Mouse (Mus musculus) MEL-GATA-1-ER (cell line): Measurements from ENCODE around the gene Rtn4rl1.
A peak's percentile ranks its signal among the peaks of the same experiment; 100 is the strongest.
"Not testable (repeated sequence)": the region's sequence is repeated elsewhere in the genome, so short reads cannot be mapped to it uniquely, and the experiment has no call there.

ENCODE experiments used
- DNase-seq: peaks from one replicate; pipeline ENCODE4 v3.0.0-alpha.2; 2012; ENCODE audit warnings: low read depth; ENCODE audit errors: extremely low read depth

Rtn4rl1 gene

DNA sequence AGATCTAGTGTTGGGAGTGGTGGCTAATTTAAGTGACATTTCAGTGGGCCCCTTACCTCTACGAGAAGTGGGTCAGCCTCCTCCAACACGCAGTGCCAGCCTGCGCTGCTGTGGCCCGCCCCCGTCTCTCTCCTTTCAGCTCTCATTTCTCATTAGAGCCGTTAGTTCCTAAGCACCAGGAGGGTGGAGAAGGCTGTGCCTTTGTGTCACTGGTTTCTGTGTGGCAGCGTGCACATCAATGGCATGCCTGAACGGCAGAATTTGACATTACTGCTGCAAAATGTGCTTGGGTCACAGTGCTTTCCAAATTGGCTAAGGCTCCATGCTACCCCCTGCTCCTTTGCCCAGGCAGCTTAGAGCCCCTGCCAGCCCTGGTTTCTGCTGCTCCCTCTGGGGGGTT is 79.9 kb downstream of the Rtn4rl1 start:
- DNase-seq, result no peak

GRCm38 (mm10) chr11:75275035-75275434 is 81.5 kb downstream of the Rtn4rl1 start:
- DNase-seq, result no peak

DNA sequence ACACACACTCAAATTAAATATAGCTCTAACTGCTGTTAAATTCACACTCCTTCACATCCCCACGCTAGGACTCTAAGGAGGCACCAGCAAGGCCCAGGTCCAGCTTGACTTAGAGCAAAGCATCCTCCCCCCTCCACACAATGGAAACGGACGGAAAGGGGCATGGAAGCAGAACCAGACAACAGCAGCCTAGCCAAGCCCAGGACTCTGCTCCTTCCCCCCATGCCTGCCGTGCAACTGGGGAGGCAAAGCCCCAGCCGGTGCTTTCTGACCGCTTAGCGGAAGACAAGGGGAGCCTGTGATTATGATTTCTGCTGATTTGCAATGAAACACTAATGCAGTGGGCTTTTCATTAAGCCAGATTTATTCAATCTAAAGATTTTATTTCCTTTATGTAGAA is 84.5 kb downstream of the Rtn4rl1 start:
- no peak for DNase-seq

DNA sequence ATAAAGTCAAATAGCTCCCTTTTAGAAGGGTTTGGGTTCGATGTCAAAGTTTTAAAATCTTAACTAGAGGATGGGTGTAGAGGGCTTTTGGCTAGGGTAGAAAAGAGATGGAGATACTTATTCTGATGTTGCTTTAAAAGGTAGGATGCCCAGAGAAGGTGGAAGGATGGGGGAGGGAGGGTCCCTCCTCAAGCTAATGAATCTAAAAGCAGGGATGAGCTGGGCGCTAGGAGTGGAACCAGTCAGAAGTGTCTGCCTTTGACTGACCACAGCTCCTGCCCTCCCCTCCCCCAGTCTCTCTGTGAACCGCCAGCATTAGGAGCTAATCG is 85.4 kb downstream of the Rtn4rl1 start:
- DNase-seq, result no peak

- DNase-seq, result no peak
Observed at GRCm38 (mm10) chr11:75279342-75280065, 85.9 kb downstream of the Rtn4rl1 start.

DNA sequence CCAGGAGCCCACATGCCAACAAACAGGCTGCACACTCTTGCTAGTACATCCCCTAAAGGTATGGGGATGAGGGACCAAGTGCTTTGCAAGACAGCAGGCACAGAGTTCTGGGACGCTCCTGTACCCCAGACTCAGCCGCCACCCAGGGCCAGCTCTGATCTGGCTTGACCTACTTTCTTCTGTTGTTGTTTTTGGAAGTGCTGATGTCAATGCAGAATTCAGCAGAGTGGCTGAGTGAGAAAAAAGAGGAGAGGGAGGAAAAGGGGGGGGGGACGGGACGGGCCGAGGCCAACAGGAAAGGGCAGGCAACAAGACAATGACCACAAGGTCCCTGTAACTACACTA is 86.5 kb downstream of the Rtn4rl1 start:
- DNase-seq, result no peak

DNA sequence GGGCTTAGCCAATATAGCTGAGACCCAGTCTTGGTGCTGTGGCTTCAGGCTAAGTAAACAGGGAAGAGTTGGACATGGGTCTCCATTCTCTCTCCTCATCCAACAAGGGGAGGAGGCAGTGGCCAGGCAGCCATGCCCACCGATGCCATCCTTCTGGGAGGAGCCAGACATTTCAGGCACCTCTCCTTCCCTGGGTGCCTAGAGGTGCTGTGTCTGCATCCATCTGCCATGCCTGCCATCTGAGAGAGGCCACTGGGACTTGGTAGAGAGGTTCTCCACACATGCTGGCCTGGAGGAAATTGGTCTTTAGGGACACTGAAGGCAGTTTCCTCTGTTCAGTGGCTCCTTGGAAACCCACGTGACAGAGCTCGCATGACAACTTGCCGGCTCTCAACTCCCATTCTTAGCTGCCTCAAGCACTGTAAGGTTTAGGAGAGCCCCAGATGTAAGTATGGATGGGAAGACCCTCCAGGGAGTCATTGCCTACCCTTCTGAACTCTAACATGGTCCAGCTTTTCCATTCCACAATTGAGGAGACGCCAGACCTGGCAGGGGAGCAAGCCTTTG is 86.9 kb downstream of the Rtn4rl1 start:
- DNase-seq, result no peak

DNA sequence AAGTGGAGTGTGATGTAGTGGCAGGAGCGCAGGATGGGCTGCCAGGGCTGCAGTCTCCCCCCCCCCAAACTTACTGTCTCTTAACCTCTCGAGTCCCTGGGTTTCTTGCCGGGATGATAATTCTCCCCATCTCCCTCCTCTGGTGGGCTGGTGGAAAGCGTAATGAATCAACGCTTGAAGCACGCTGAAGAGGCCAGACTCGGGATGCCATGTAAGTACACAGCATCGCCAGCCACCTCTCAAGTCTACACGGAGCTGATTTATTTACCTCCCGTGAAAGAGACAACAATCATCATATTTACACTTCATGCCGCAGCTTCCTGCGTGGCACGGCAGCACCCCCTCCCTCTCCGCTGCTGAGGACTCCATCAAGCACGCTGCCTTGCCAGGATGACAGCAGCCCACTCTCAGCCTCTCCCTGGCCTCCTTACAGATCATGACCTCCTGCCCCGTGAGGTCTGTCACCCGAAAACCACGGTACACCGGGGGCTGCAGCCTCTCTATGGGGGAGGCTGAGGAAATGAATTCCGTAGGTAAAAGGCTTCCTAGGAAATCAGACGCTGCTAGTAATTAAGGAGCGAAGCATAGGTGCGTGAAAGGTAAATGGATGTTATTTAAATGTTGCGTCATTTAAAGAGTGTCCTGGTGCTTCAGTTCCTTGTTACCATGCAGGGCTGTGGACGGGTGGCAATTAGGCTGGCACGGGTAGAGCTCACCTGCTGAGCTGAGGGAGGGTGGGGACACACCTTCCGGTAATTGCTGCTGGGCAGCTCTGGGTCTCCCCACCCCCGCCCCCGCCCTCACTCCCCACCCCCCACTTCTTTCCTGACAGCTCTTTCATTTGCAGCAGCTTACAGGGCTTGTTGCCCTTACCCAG is 88.0 kb downstream of the Rtn4rl1 start:
- no peak for DNase-seq

GRCm38 (mm10) chr11:75282496-75283120 is 89.0 kb downstream of the Rtn4rl1 start:
- DNase-seq, result no peak

GRCm38 (mm10) chr11:75283784-75284183 is 90.2 kb downstream of the Rtn4rl1 start:
- not testable (repeated sequence) for DNase-seq

GRCm38 (mm10) chr11:75285893-75286467 is 92.4 kb downstream of the Rtn4rl1 start:
- no peak for DNase-seq

DNA sequence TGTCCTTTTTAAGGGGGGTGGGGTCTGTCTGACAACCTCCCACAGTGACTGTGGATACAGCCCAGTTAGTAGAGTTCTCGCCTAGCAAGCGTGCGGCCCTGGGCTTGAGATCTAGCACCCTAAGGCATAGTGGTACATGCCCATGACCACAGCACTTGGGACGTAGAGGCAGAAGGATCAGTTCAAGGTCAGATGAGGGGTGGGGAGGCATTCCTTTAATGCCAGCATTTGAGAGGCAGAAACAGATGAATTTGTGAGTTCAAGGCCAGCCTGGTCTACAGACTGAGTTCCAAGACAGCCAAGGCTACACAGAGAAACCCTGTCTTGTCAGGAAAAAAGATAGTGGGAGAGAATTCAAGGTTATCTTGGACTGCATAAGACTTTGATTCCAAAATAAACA is 93.3 kb downstream of the Rtn4rl1 start:
- no peak for DNase-seq

DNA sequence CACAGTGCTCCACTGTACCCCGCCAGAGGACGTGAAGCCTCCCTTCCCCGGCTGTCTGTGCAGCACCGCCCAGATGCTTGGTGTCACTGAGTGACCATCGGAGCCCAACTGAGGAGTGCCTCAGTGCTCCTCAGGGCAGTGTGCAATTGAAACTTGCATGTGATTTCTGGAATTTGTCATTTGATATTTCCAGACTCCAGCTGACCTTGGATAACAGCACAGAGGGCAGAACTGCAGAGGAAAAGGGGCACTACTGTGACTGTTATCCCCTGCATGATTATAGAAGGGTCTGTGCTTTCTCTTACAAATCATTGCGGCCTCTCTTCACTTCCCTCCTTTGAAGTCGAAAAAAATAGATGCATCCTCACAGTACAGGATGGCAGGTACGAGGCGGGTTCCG is 94.4 kb downstream of the Rtn4rl1 start:
- no peak for DNase-seq

GRCm38 (mm10) chr11:75288517-75288916 is 94.9 kb downstream of the Rtn4rl1 start:
- no peak for DNase-seq

- no peak for DNase-seq
Observed at GRCm38 (mm10) chr11:75289120-75289519, 95.5 kb downstream of the Rtn4rl1 start.

DNA sequence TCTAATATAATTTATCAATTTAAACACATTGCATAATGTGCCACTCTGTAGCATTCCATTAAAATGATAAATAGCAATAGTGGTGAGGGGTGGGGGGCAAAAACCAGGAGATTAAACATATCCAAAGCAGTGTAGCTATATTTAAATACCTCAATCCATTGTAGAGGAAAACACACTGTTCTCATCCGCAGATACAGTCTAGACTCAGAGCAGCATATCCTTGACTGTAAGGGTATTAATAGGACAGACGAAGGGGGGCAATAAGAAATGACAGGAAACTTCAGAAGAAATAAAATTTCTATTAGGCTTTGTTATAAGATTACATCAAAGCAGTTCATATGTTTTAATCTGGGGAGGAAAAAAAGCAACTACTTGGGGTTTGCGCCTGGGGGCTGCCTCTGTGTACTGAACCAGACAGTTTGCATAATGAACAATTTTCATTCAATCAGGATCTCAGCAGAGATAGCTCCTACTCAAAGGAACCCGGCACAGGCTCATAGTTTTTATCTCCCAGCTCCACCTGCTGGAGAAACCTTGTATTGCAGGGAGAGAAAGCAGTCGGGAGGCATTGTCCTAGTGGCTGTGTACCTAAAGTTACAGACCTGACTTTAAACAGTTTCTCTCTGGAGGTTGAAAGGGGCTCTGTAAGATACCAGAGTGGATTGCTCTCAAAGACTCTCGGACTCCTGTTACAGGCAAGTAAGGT is 97.1 kb downstream of the Rtn4rl1 start:
- peak; percentile 58 for DNase-seq

DNA sequence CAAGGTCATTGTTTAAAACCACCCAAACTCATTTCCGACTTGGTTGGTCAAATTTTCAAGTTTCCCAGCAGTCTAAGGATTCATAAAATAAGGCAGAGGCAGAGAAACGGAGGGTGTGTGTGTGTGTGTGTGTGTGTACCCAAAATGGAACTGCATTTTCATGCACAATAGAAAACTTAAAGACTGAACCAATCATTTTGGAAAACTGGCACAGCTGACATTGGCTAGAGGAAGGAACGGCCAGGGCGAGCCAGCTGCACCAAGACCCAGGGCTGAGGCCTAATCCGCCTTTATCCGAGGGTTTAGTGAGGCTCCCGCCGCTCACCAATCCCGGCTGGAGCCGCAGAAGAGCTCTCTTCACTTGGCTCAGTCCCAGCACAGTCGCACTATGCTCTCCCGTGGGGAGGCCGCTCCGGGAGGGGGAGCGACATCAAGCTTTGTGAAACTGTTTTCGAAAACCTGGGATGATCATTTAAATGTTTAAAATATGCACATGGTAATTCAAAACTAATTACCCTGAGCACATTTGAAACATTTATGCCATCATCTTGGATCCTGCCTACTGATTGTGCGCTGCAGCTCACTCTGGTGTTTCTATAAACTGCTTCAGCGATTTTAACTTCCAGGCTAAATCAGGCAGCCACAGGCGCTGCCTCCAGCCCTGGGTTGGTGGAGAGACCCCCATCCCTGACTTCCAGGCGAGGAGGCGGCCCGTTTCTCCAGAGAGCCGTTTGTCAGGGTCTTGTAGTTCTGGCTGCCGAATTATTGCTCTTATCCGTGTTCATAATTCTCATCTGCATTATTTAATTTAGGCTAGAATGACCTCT is 98.0 kb downstream of the Rtn4rl1 start:
- no peak for DNase-seq

GRCm38 (mm10) chr11:75292281-75292680 is 98.7 kb downstream of the Rtn4rl1 start:
- DNase-seq, result no peak

GRCm38 (mm10) chr11:75293852-75294361 is 100.3 kb downstream of the Rtn4rl1 start:
- no peak for DNase-seq

- no peak for DNase-seq
Observed at GRCm38 (mm10) chr11:75294862-75295261, 101.3 kb downstream of the Rtn4rl1 start.
